Mouse (Mus musculus): ENCODE data around the gene Cep128. TPM values are rescaled to one million over a fixed set of nuclear protein-coding genes. Genes with fewer than 3 reads are reported as not detected.

Cep128 gene
- polyA plus RNA-seq, 1 experiment from 2014 or later = 10.2 TPM

GRCm38 (mm10) chr12:91204330-91204729, 179.9 kb downstream of the Cep128 start:
- Histone ChIP-seq H3K4me3 (no peak overlapping the region), H3K36me3 (no peaks in the 10 kb centered on the region), H3K4me1 (no peaks in the 10 kb centered on the region), H3K27me3 (ENCODE audit: low read depth, poor library complexity, severe bottlenecking) (no peaks in the 10 kb centered on the region), H3K9me3 (replicated peaks) (no peaks in the 10 kb centered on the region), H3K27ac (no peak overlapping the region)
- DNase-seq (ENCODE audit: low spot score) = no peak
- WGBS = 94% methylated on average over 3 of the region's 3 CpGs

- H3K4me3 ChIP-seq = no peak overlapping the region
- no peak for DNase-seq (ENCODE audit: low spot score)
- 97% methylated on average over 1 of the region's 1 CpGs for WGBS
- H3K27ac ChIP-seq = no peak overlapping the region
- H3K9me3 ChIP-seq (replicated peaks) = no peaks in the 10 kb centered on the region
- no peaks in the 10 kb centered on the region for H3K36me3 ChIP-seq
- H3K4me1 ChIP-seq = no peaks in the 10 kb centered on the region
- H3K27me3 ChIP-seq (ENCODE audit: low read depth, poor library complexity, severe bottlenecking) = no peaks in the 10 kb centered on the region
These were observed 181.7 kb downstream of the Cep128 start for GRCm38 (mm10) chr12:91202496-91202895.

- no peaks in the 10 kb centered on the region for H3K4me1 ChIP-seq
- no peak for DNase-seq (ENCODE audit: low spot score)
- no peaks in the 10 kb centered on the region for H3K9me3 ChIP-seq (replicated peaks)
- 55% methylated on average over 4 of the region's 4 CpGs for WGBS
- no peaks in the 10 kb centered on the region for H3K36me3 ChIP-seq
- no peaks in the 10 kb centered on the region for H3K27me3 ChIP-seq (ENCODE audit: low read depth, poor library complexity, severe bottlenecking)
- no peak overlapping the region for H3K27ac ChIP-seq
- no peak overlapping the region for H3K4me3 ChIP-seq
These were observed 195.1 kb downstream of the Cep128 start for GRCm38 (mm10) chr12:91189111-91189510.

- Histone ChIP-seq H3K36me3 (no peaks in the 10 kb centered on the region), H3K4me1 (no peaks in the 10 kb centered on the region), H3K27me3 (ENCODE audit: low read depth, poor library complexity, severe bottlenecking) (no peaks in the 10 kb centered on the region), H3K9me3 (replicated peaks) (no peaks in the 10 kb centered on the region), H3K4me3 (no peak overlapping the region), H3K27ac (no peak overlapping the region)
- DNase-seq (ENCODE audit: low spot score) = no peak
- 90% methylated on average over 5 of the region's 5 CpGs for WGBS
These were observed 198.6 kb downstream of the Cep128 start for GRCm38 (mm10) chr12:91185564-91185963.

- DNase-seq (ENCODE audit: low spot score) = no peak
- Histone ChIP-seq H3K36me3 (no peaks in the 10 kb centered on the region), H3K27ac (no peak overlapping the region), H3K9me3 (replicated peaks) (no peaks in the 10 kb centered on the region), H3K27me3 (ENCODE audit: low read depth, poor library complexity, severe bottlenecking) (no peaks in the 10 kb centered on the region), H3K4me1 (no peaks in the 10 kb centered on the region), H3K4me3 (no peak overlapping the region)
- 94% methylated on average over 1 of the region's 1 CpGs for WGBS
These were observed 199.6 kb downstream of the Cep128 start for GRCm38 (mm10) chr12:91184616-91185015.

- 83% methylated on average over 2 of the region's 2 CpGs for WGBS
- H3K27me3 ChIP-seq (ENCODE audit: low read depth, poor library complexity, severe bottlenecking) = no peaks in the 10 kb centered on the region
- H3K4me1 ChIP-seq = no peaks in the 10 kb centered on the region
- no peaks in the 10 kb centered on the region for H3K36me3 ChIP-seq
- H3K27ac ChIP-seq = no peak overlapping the region
- no peak overlapping the region for H3K4me3 ChIP-seq
- H3K9me3 ChIP-seq (replicated peaks) = no peaks in the 10 kb centered on the region
- no peak for DNase-seq (ENCODE audit: low spot score)
These were observed 200.3 kb downstream of the Cep128 start for GRCm38 (mm10) chr12:91183928-91184327.

GRCm38 (mm10) chr12:91183304-91183855, 200.8 kb downstream of the Cep128 start:
- H3K36me3 ChIP-seq = no peaks in the 10 kb centered on the region
- no peak for DNase-seq (ENCODE audit: low spot score)
- no peaks in the 10 kb centered on the region for H3K4me1 ChIP-seq

GRCm38 (mm10) chr12:91176808-91177526, 207.2 kb downstream of the Cep128 start:
- H3K27me3 ChIP-seq (ENCODE audit: low read depth, poor library complexity, severe bottlenecking) = no peaks in the 10 kb centered on the region
- H3K4me1 ChIP-seq = no peaks in the 10 kb centered on the region
- 83% methylated on average over 5 of the region's 5 CpGs for WGBS
- H3K9me3 ChIP-seq (replicated peaks) = no peaks in the 10 kb centered on the region
- H3K36me3 ChIP-seq = no peaks in the 10 kb centered on the region
- H3K27ac ChIP-seq = no peak overlapping the region
- DNase-seq (ENCODE audit: low spot score) = no peak
- no peak overlapping the region for H3K4me3 ChIP-seq

More at GRCm38 (mm10) chr12:91183304-91183855, 200.8 kb downstream of the Cep128 start:
- no peaks in the 10 kb centered on the region for H3K9me3 ChIP-seq (replicated peaks)
- 91% methylated on average over 4 of the region's 4 CpGs for WGBS
- H3K27me3 ChIP-seq (ENCODE audit: low read depth, poor library complexity, severe bottlenecking) = no peaks in the 10 kb centered on the region
- H3K27ac ChIP-seq = no peak overlapping the region
- H3K4me3 ChIP-seq = no peak overlapping the region

GRCm38 (mm10) chr12:91171613-91172012, 212.6 kb downstream of the Cep128 start:
- no peaks in the 10 kb centered on the region for H3K27me3 ChIP-seq (ENCODE audit: low read depth, poor library complexity, severe bottlenecking)
- no peaks in the 10 kb centered on the region for H3K36me3 ChIP-seq
- no peaks in the 10 kb centered on the region for H3K9me3 ChIP-seq (replicated peaks)
- H3K4me1 ChIP-seq = no peaks in the 10 kb centered on the region
- H3K4me3 ChIP-seq = no peak overlapping the region
- H3K27ac ChIP-seq = no peak overlapping the region
- WGBS = 93% methylated on average over 3 of the region's 3 CpGs
- no peak for DNase-seq (ENCODE audit: low spot score)

GRCm38 (mm10) chr12:91161015-91161730, 223.0 kb downstream of the Cep128 start:
- 94% methylated on average over 6 of the region's 6 CpGs for WGBS
- DNase-seq (ENCODE audit: low spot score) = no peak
- no peak overlapping the region for H3K4me3 ChIP-seq
- H3K4me1 ChIP-seq = 0 out of 2 replicates have a peak, but pooled peaks cover 2% of the 10 kb centered on the region
- no peaks in the 10 kb centered on the region for H3K9me3 ChIP-seq (replicated peaks)
- no peaks in the 10 kb centered on the region for H3K27me3 ChIP-seq (ENCODE audit: low read depth, poor library complexity, severe bottlenecking)
- H3K27ac ChIP-seq = no peak overlapping the region
- no peaks in the 10 kb centered on the region for H3K36me3 ChIP-seq

- Histone ChIP-seq H3K4me1 (0 out of 2 replicates have a peak, but pooled peaks cover 3% of the 10 kb centered on the region), H3K27ac (no peak overlapping the region), H3K9me3 (replicated peaks) (no peaks in the 10 kb centered on the region), H3K27me3 (ENCODE audit: low read depth, poor library complexity, severe bottlenecking) (no peaks in the 10 kb centered on the region), H3K4me3 (no peak overlapping the region), H3K36me3 (no peaks in the 10 kb centered on the region)
- 59% methylated on average over 2 of the region's 2 CpGs for WGBS
- no peak for DNase-seq (ENCODE audit: low spot score)
These were observed 225.7 kb downstream of the Cep128 start for GRCm38 (mm10) chr12:91158481-91158880.

GRCm38 (mm10) chr12:91154052-91154451, 230.2 kb downstream of the Cep128 start:
- H3K4me3 ChIP-seq = no peak overlapping the region
- 0 out of 2 replicates have a peak, but pooled peaks cover 3% of the 10 kb centered on the region for H3K4me1 ChIP-seq
- no peaks in the 10 kb centered on the region for H3K27me3 ChIP-seq (ENCODE audit: low read depth, poor library complexity, severe bottlenecking)
- DNase-seq (ENCODE audit: low spot score) = no peak
- no peaks in the 10 kb centered on the region for H3K36me3 ChIP-seq
- 88% methylated on average over 7 of the region's 7 CpGs for WGBS
- no peaks in the 10 kb centered on the region for H3K9me3 ChIP-seq (replicated peaks)
- H3K27ac ChIP-seq = no peak overlapping the region

GRCm38 (mm10) chr12:91149152-91149551, 235.1 kb downstream of the Cep128 start:
- no peaks in the 10 kb centered on the region for H3K9me3 ChIP-seq (replicated peaks)
- no peaks in the 10 kb centered on the region for H3K4me1 ChIP-seq
- WGBS = 96% methylated on average over 3 of the region's 3 CpGs
- H3K27ac ChIP-seq = no peak overlapping the region
- H3K4me3 ChIP-seq = no peak overlapping the region
- no peak for DNase-seq (ENCODE audit: low spot score)
- H3K36me3 ChIP-seq = no peaks in the 10 kb centered on the region
- no peaks in the 10 kb centered on the region for H3K27me3 ChIP-seq (ENCODE audit: low read depth, poor library complexity, severe bottlenecking)

All from limb, embryonic 10.5 days (tissue).